Mouse (Mus musculus) testis, postnatal 14 days (tissue): Measurements from ENCODE around the gene Gm3633.
"Not testable (repeated sequence)": the region's sequence is repeated elsewhere in the genome, so short reads cannot be mapped to it uniquely, and the experiment has no call there.

Experiments used
- DNase-seq: peaks from one replicate; pipeline ENCODE4 v3.0.0; 2021; ENCODE audit warnings: low spot score

The Gm3633 gene

DNA sequence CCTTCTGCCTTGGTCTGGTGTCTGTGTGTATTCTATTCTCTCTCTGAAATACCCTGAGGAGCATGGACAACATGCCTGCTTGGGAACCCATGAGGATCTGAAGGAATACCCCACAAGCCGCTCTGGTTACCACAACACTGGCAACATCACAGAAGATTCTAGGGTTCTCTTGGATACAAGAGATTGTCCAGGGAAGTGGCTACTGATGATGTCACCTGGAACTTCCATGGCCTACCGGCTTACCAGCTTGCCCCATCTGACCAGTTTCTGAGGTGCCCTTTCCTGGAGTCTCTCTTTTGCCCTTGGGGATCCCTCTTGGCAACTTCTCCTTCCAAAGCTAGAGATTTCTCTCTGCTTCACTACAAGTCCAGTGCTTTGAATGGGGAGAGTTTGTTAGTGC is at the start of gene Gm3633:
Gene Gm3633, minus strand, starts transcription at position 101 of the 400 bp plus-strand sequence.
- DNase-seq, result not testable (repeated sequence)

GRCm38 (mm10) chr14:42655638-42656037 is 13.9 kb upstream of the Gm3633 start, which contains the start of gene Gm10378:
Gm10378 (plus strand) TSS chr14:42655938.
- DNase-seq, result not testable (repeated sequence)

GRCm38 (mm10) chr14:42599782-42600181 is 41.9 kb downstream of the Gm3633 start, which contains the start of gene Gm17124:
Gm17124 (minus strand) TSS chr14:42599882.
- DNase-seq, result not testable (repeated sequence)
